Mouse (Mus musculus): Measurements from ENCODE around the gene Dram1.

DNA sequence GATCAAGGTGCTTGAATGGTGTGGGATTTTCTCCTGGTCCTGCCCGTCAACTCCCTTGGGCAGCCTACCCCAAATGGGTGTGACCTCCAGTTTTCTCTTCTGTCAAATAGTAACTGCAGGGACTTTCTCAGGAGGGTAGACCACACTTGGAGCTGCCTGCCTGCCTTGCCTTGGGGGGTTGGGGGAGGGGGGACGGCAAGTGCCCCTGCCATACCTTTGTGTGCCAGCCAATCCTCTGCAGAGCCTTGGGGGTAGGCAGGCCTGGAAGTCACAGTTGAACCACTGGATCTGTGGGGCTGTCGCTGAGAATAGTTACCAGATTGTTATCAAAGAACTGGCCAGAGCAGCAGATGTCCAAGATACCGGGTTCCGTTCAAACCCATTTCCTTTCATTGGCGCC lies 7.4 kb upstream of the Dram1 start:
- TF ChIP-seq CTCF (IDR thresholded peaks at IDR 0.05; ENCODE audit: low read depth) (no peak), EP300 (IDR thresholded peaks at IDR 0.05; ENCODE audit: low read depth) (no peak)

All from liver, postnatal 0 days (tissue).